Mouse (Mus musculus) forebrain, embryonic 12.5 days (tissue): ENCODE measurements around the gene Olfr315. TPM values are rescaled to one million over a fixed set of nuclear protein-coding genes. Genes with fewer than 3 reads are reported as not detected.
"Not testable (repeated sequence)": the region's sequence is repeated elsewhere in the genome, so short reads cannot be mapped to it uniquely, and the experiment has no call there.

Experiments used
- ATAC-seq: fragments of 200-750 bp; cut with Nextera tagmentation; 2 replicates; pipeline ENCODE4 v1.8.0; 2017; ENCODE audit warnings: moderate TSS enrichment; ENCODE audit not compliant: low FRiP score
- H3K27ac ChIP-seq: fragments of 300-500 bp; sonication (generic); 2 replicates; pipeline ENCODE4 v1.5.1; 2016; ENCODE audit warnings: mild to moderate bottlenecking
- H3K27me3 ChIP-seq: fragments of 300-500 bp; sonication (generic); 2 replicates; pipeline ENCODE4 v1.6.1; 2016; ENCODE audit warnings: mild to moderate bottlenecking
- H3K36me3 ChIP-seq: fragments of 300-500 bp; sonication (generic); replicated peaks from 2 replicates; pipeline ENCODE4 v1.6.1; 2016; ENCODE audit warnings: mild to moderate bottlenecking
- H3K4me1 ChIP-seq: fragments of 300-500 bp; sonication (generic); 2 replicates; pipeline ENCODE4 v1.6.1; 2016
- H3K4me2 ChIP-seq: fragments of 300-500 bp; sonication (generic); 2 replicates; pipeline ENCODE4 v1.6.1; 2016; ENCODE audit warnings: mild to moderate bottlenecking, moderate library complexity
- H3K4me3 ChIP-seq: fragments of 300-500 bp; sonication (generic); replicated peaks from 2 replicates; pipeline ENCODE4 v1.5.1; 2016; ENCODE audit warnings: mild to moderate bottlenecking
- H3K9ac ChIP-seq: fragments of 300-500 bp; sonication (generic); 2 replicates; pipeline ENCODE4 v1.6.1; 2016; ENCODE audit warnings: mild to moderate bottlenecking
- H3K9me3 ChIP-seq: fragments of 300-500 bp; sonication (generic); 2 replicates; pipeline ENCODE4 v1.6.1; 2016
- WGBS: fragments of 180-500 bp; shearing (Covaris S2); methylation state at CpG from one replicate; pipeline ENCODE4 v1.1.7; 2016; 5-methylcytosine and 5-hydroxymethylcytosine counted together
- polyA plus RNA-seq: library from polyadenylated mRNA; unstranded; fragments of >200 nt; fragmentation: Nextera tagmentation; extraction: Ambion mirVana; gene quantifications from 2 replicates; pipeline ENCODE4 v1.2.1, GENCODE M21; 2016

The Olfr315 gene
- not detected in 2 replicates for polyA plus RNA-seq

DNA sequence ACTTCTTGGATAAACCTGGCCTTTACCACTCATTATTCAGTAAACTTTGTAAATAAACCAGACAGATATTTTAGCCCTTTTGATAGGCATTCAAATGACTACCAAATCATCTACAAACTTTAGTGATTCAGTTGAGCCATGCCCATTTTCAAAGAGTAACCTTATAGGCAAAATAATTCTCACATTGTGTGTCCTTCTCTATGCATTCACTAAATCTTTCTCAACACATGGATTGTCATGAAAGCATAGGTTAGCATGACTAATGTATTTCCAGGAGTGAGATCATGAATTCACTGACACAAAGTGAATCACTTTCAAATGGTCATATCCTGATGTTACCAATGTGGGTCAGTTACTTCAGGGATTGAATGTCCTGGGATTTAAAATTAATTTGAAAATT lies at the start of gene Olfr315:
TSS of gene Olfr315 (plus strand) at position 301 of the 400 bp plus-strand sequence.
- no peak for ATAC-seq
- H3K9me3 ChIP-seq, result no peaks in the 10 kb centered on the region
- H3K4me1 ChIP-seq, result no peaks in the 10 kb centered on the region

DNA sequence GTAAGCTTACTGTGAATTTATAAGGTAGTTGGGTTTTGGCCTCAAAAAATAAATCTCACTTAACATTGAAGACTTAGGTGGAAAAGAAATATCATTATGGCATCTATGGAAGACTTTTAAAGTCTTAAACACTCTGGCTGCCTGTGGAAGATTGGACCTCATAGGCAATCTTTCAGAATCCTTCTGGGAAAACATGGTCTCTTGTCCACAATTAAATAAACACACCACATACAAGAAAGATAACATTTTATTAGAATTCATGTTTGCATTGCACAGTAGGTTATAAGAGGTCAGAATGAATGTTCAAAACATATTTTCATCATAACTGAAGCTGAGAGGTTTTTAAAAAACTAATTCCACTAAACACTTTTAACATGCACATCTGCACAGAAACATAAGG lies 49.1 kb upstream of the Olfr315 start, which contains the start of gene Olfr318:
TSS of gene Olfr318 (minus strand) at position 101 of the 400 bp plus-strand sequence.
- Histone ChIP-seq H3K4me1 (no peaks in the 10 kb centered on the region), H3K9me3 (no peaks in the 10 kb centered on the region), H3K4me3 (no peak within 1 kb of the TSS), H3K27ac (no peak within 1 kb of the TSS), H3K36me3 (no peaks in the 10 kb centered on the region), H3K27me3 (no peaks in the 10 kb centered on the region), H3K9ac (no peak within 1 kb of the TSS), H3K4me2 (no peak within 1 kb of the TSS)
- ATAC-seq, result no peak

More for the DNA sequence above, at the start of gene Olfr315:
- Histone ChIP-seq H3K4me3 (no peak within 1 kb of the TSS), H3K9ac (no peak within 1 kb of the TSS), H3K4me2 (no peak within 1 kb of the TSS), H3K27ac (no peak within 1 kb of the TSS), H3K36me3 (no peaks in the 10 kb centered on the region), H3K27me3 (no peaks in the 10 kb centered on the region)

DNA sequence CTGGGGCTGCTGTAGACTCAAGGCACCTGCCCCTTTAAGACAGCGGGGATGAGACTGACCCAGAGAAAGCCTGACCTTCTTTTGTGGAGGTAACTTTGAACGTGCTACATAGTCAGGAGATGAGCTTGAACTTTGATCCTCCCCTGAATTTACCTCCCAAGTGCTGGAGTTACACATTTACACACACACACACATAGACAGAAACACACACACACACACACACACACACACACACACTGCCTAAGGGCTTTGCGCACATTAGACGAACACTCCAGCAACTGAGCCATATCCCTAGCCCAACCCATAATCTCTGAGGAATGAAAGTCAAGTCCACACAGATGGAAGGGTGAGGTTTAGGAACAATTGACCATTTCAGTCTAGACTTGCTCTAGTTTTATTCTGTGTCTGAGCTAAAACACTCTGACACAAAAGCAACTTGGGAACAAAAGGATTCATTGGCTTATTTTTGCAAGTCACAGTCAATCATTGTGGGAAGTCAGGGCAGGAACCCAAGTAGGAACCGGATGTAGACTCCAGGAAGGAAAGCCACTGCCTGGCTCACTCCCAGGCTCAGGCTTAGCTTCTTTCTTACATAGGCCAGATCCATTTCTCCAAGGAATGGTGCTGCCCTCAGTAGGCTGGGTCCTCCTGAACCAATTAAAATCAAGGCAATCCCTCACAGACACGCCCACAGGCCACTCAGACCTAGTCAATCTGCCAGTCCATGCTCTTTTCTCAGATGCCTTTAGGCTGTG lies 44.9 kb upstream of the Olfr315 start:
- H3K27me3 ChIP-seq, ATAC-seq, H3K9ac ChIP-seq, H3K27ac ChIP-seq, H3K9me3 ChIP-seq, H3K4me2 ChIP-seq, H3K4me3 ChIP-seq, H3K36me3 ChIP-seq, H3K4me1 ChIP-seq: not testable (repeated sequence)
- WGBS, result 79% methylated on average over 6 of the region's 6 CpGs

DNA sequence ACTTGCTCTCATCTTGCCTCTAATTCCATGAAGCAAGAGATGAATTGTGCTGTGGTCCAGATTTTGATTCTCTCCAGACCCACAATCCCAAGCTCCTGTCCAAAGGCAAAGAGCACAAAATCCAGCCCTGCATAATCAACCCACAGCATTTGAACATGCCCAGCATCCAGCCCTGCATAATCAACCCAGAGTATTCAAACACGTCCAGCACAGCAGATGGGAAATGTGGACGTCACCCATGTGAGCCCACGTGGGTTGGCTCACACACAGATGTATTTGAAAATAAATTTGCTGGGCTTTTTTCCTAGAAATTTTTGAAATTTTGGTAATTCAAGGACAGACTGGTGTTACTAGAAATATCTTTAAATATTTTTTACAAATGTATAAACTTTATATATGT lies 39.6 kb upstream of the Olfr315 start:
- no peak overlapping the region for H3K4me2 ChIP-seq
- no peak overlapping the region for H3K27ac ChIP-seq
- no peaks in the 10 kb centered on the region for H3K27me3 ChIP-seq
- no peak overlapping the region for H3K9ac ChIP-seq
- 64% methylated on average over 3 of the region's 3 CpGs for WGBS
- no peak for ATAC-seq
- H3K9me3 ChIP-seq, result no peaks in the 10 kb centered on the region
- H3K36me3 ChIP-seq, result no peaks in the 10 kb centered on the region
- no peak overlapping the region for H3K4me3 ChIP-seq
- H3K4me1 ChIP-seq, result no peaks in the 10 kb centered on the region

DNA sequence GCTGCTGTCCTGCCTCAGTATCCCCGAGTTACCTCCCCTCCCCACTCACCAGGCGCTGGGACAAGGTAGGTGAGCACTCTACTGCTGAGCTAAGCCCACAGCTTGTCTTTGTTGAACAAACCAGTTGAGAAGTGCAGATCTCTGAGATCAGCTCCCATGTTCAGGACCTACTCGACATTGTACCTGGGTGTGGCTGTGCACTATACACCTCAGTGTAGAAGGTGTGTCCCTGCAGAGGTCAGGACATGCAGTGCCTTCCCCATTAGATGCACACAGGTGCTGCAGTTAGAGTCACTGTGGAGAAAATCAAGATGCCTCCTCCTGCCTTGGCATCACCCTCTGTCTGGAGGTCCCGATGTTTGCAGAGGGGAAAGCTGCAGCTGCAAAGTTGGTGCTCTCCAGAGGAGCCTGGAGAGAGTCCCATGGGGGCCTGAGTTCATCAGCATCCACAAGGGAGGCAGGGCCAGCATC lies 34.2 kb upstream of the Olfr315 start, which contains the start of gene Olfr317:
TSS of gene Olfr317 (minus strand) at position 421 of the 471 bp plus-strand sequence.
- Histone ChIP-seq H3K4me3 (no peak within 1 kb of the TSS), H3K27ac (no peak within 1 kb of the TSS), H3K4me2 (no peak within 1 kb of the TSS), H3K36me3 (no peaks in the 10 kb centered on the region), H3K27me3 (no peaks in the 10 kb centered on the region), H3K4me1 (no peaks in the 10 kb centered on the region), H3K9ac (no peak within 1 kb of the TSS), H3K9me3 (no peaks in the 10 kb centered on the region)
- 69% methylated on average over 4 of the region's 4 CpGs for WGBS
- no peak for ATAC-seq

DNA sequence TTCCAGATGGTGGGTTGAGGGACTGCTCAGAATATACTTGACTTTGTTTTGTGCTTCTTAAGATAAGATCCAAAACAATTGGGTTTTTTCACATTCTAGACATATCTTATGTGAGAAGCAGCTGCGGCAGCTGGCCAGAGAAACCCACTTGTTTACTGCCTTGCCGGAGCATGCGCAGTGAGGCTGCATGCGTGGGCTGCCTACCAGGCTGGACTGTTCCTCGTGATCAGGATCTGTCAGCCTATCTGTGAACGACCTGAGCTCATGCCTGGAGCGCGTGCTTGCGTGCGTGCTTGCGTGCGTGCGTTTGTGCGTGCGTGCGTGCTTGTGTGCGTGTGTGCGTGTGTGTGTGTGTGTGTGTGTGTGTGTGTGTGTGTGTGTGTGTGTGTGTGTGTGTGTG lies 21.9 kb upstream of the Olfr315 start:
- H3K9me3 ChIP-seq, H3K27ac ChIP-seq, H3K9ac ChIP-seq, ATAC-seq, H3K36me3 ChIP-seq, H3K4me3 ChIP-seq, H3K27me3 ChIP-seq, H3K4me2 ChIP-seq, H3K4me1 ChIP-seq: not testable (repeated sequence)
- WGBS, result 67% methylated on average over 18 of the region's 18 CpGs

DNA sequence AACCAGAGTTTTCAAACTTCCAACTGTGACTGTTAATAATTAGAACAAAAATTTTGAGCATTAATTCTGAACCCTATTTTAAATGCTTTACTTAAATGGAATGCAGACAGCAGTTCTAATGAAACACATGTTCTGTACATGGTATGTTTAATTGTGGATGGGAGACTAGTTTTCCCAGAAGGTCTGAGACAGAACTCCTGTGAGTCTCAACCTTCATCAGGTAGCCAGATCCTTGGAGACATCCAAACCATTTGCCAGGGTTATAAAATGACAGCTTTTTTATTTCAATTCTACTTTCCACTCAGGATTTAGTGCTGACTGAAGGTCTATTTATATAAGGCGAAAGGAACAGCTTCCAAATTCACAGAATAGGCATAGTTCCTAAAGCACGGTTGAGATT lies 20.6 kb upstream of the Olfr315 start, which contains the start of gene Olfr316:
TSS of gene Olfr316 (plus strand) at position 301 of the 400 bp plus-strand sequence.
- Histone ChIP-seq H3K4me1 (no peaks in the 10 kb centered on the region), H3K27me3 (no peaks in the 10 kb centered on the region), H3K4me2 (no peak within 1 kb of the TSS), H3K9me3 (no peaks in the 10 kb centered on the region), H3K27ac (no peak within 1 kb of the TSS), H3K36me3 (no peaks in the 10 kb centered on the region), H3K9ac (no peak within 1 kb of the TSS), H3K4me3 (no peak within 1 kb of the TSS)
- ATAC-seq, result no peak
- WGBS, result 90% methylated on average over 2 of the region's 2 CpGs

DNA sequence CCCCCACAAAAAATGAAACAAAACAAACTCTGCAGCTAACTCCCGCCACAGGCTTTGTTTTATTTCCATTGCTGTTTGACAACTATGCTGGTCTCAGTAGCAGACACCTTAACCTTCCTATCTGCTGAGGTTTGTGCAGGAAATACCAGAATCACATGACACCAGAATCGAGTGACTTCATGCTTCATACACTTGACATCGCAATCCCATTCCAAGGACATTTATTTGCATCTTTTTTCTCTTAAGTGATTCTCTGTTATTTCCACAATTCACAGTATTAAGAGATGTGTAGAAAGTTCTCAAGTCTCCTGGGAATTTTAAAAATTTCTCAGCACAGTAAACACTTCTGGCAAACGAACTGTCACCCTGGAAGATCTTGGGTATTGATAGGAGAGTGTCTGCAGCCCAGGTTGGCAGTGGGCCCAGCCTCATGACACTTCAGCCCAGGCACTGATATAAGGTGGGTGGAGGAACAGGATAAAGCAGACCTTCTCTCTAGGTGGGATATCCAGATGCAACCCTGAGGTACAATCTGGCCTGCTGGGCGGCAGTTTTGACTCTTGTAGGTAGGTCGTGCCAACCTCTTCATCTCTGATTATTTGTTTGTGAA lies 9.6 kb downstream of the Olfr315 start, which contains the start of gene Olfr314:
TSS of gene Olfr314 (plus strand) at position 473 of the 610 bp plus-strand sequence.
- Histone ChIP-seq H3K4me3 (no peak within 1 kb of the TSS), H3K4me2 (no peak within 1 kb of the TSS), H3K27ac (no peak within 1 kb of the TSS), H3K9ac (no peak within 1 kb of the TSS), H3K4me1 (no peaks in the 10 kb centered on the region), H3K9me3 (no peaks in the 10 kb centered on the region), H3K27me3 (no peaks in the 10 kb centered on the region), H3K36me3 (no peaks in the 10 kb centered on the region)
- ATAC-seq, result no peak
- 84% methylated on average over 6 of the region's 6 CpGs for WGBS

DNA sequence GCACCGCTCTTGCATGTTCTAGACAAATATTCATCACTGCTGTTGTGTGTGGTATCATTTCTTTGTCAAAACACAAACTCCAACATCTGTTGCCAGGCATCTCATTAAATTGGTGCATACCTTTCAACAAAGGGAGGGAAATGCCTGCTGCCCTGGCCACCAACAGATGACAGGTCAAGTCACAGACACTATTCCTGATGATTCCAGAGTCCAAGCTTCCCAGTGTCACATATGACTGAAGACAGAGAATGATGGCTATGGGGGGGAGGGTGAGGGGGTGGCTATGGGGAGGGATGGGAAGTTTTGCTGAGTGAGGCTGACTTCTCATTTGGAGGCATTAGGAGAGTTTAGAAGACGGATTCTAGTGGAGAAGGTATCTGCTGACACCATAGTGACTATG lies 11.2 kb downstream of the Olfr315 start:
- Histone ChIP-seq H3K27me3 (no peaks in the 10 kb centered on the region), H3K36me3 (no peaks in the 10 kb centered on the region), H3K4me2 (no peak overlapping the region), H3K27ac (no peak overlapping the region), H3K9me3 (no peaks in the 10 kb centered on the region), H3K9ac (no peak overlapping the region), H3K4me1 (0 out of 2 replicates have a peak, but pooled peaks cover under 1% of the 10 kb centered on the region), H3K4me3 (no peak overlapping the region)
- no peak for ATAC-seq
- 85% methylated on average over 2 of the region's 2 CpGs for WGBS

DNA sequence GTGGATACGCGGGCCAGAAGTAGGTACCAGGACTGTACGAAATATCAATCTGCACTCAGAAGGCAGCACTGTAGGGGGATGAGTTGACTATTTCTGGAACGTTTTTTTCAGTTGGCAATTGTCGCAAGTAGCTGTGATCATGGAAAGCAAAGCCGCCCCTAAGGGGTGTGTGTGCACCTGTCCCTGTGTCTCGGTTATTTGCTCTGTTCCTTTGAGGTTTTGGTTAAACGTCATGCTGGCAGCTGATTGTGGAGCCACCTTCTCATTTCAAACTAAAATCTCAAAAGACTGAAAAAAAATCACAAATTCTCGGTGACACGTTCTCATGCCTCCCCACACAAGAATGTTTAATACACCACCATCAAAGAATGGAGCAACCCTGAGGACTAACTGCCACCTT lies 14.7 kb downstream of the Olfr315 start:
- H3K36me3 ChIP-seq, result no peaks in the 10 kb centered on the region
- no peak for ATAC-seq
- H3K27me3 ChIP-seq, result no peaks in the 10 kb centered on the region
- H3K4me3 ChIP-seq, result no peak overlapping the region
- no peak overlapping the region for H3K9ac ChIP-seq
- no peak overlapping the region for H3K4me2 ChIP-seq
- no peaks in the 10 kb centered on the region for H3K9me3 ChIP-seq
- H3K27ac ChIP-seq, result no peak overlapping the region
- 95% methylated on average over 10 of the region's 10 CpGs for WGBS
- peaks cover 9% of the 10 kb centered on the region; the same call in 1 of the 2 replicates for H3K4me1 ChIP-seq

DNA sequence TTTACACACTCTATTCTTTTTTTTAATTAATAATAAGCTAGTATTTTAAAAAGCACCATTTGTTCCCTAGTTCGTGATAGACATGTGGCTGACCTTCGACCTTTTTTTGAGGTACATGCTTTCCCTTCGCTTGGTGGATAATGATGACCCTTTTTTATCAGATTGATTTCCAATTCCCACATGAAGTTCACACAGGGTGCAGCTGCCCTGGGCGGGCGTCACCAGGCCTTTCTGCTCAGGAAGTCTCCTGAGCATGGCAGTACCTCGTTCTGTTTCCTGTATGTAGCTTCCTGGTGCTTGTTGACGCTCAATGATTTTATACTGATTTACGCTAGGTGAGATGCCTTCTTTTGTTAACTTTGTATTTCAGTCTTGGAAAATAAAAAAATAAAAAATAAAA lies 15.4 kb downstream of the Olfr315 start:
- 82% methylated on average over 8 of the region's 8 CpGs for WGBS

DNA sequence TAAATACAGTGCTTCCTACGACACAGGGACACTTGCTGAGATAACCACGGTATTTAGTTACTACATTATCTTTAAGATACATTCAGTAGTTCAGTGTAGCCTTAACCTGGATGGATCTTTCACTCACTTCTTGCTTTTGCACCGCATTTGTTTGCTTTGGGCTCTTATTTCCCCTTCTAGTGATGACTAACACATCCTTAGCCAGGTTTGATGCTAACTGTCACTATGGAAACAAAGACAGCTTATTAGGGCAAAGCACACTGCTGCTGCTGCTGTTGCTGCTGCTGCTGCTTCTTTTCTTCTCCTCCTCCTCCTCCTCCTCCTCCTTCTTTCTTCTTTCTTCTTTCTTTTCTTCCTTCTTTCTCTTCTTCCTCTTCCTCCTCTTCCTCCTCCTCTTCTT lies 16.5 kb downstream of the Olfr315 start:
- Histone ChIP-seq H3K27me3 (no peaks in the 10 kb centered on the region), H3K9me3 (no peaks in the 10 kb centered on the region), H3K9ac (no peak overlapping the region), H3K4me3 (no peak overlapping the region), H3K4me2 (no peak overlapping the region), H3K36me3 (no peaks in the 10 kb centered on the region), H3K4me1 (peaks cover 9% of the 10 kb centered on the region; the same call in 1 of the 2 replicates), H3K27ac (no peak overlapping the region)
- WGBS, result 20% methylated on average over 3 of the region's 3 CpGs
- ATAC-seq, result no peak

More for the DNA sequence above, 15.4 kb downstream of the Olfr315 start:
- Histone ChIP-seq H3K4me2 (no peak overlapping the region), H3K27me3 (no peaks in the 10 kb centered on the region), H3K9me3 (no peaks in the 10 kb centered on the region), H3K4me1 (peaks cover 9% of the 10 kb centered on the region; the same call in 1 of the 2 replicates), H3K4me3 (no peak overlapping the region), H3K36me3 (no peaks in the 10 kb centered on the region), H3K27ac (no peak overlapping the region), H3K9ac (no peak overlapping the region)
- no peak for ATAC-seq
